Mouse (Mus musculus): ENCODE data around the gene Arl15. TPM values are rescaled to one million over a fixed set of nuclear protein-coding genes. Genes with fewer than 3 reads are reported as not detected.

The Arl15 gene
- polyA plus RNA-seq, 1 experiment from 2014 or later, result 9.5 TPM

DNA sequence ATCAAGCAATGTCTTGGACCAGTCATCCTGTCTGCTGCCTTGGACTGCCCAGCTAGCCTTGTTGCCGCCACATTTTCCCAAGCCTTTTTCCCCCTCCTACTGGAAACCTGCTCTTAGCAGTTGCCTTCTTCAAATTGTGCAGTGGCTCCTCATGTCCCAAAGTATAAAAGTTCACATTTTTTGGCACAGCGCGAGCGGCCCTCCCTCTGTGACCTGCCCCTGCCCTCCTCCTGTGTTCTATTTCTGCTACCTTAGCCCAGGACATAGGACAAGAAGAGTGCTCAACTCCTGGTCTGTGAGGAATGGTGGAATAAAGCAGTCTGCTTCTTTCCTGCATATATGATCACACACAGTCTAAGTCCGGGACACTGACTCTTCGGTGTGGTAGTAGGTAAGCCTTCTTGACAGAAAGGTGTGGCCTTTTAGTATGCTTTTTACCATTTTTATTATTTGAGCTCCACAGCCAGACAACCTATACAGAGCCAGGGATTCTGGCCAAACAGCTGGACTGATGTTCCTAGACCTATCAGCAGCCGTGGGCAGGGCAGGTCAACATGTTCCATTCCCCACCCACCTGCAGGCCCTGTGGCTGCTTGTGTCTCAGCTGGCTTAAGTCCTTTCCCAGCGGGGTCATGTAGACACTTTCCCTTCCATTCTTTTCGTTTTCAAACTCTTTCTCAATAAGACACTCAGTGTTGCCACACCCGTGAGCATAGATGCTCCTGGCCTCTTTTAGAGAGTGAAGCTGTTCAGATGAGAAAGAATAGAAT lies 293.6 kb downstream of the Arl15 start:
- DNase-seq (ENCODE audit: low spot score) (no peak), ATAC-seq (ENCODE audit: insufficient read depth, low FRiP score, low TSS enrichment) (no peak)
- WGBS, result 89% methylated on average over 10 of the region's 10 CpGs

DNA sequence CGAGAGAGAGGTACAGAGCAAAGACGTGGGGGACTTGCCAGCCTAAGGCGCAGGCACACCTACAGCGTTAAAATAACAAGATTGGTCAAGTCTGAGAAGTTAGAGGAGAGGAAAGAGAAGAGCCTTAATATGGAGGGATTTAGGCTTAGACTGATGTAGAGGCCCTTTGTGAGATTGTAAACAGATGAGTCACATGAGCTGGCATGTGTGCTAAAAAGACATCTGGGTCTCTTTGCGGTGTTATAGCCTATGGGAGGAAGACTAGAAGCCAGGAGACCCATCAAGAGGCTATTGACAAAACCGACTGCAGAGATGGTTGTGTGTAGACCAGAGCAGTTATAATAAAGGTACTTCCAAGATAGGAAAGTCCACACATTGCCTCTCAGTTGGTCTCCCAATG lies 296.5 kb downstream of the Arl15 start:
- no peaks in the 10 kb centered on the region for H3K9me3 ChIP-seq (ENCODE audit: control insufficient read depth, low read length)
- no peaks in the 10 kb centered on the region for H3K27me3 ChIP-seq (ENCODE audit: control insufficient read depth, insufficient read depth, low read length)
- WGBS, result 92% methylated on average over 6 of the region's 6 CpGs
- H3K27ac ChIP-seq (ENCODE audit: low read depth, low read length), result no peak overlapping the region
- no peak overlapping the region for H3K9ac ChIP-seq (ENCODE audit: low read length)
- ATAC-seq (ENCODE audit: insufficient read depth, low FRiP score, low TSS enrichment) (no peak), DNase-seq (ENCODE audit: low spot score) (no peak)
- H3K4me1 ChIP-seq (ENCODE audit: control insufficient read depth, insufficient read depth, low read length), result no peaks in the 10 kb centered on the region
- no peak overlapping the region for H3K4me2 ChIP-seq (ENCODE audit: low read depth)
- no peak overlapping the region for H3K4me3 ChIP-seq (ENCODE audit: low read depth, low read length)
- H3K36me3 ChIP-seq (ENCODE audit: control insufficient read depth, insufficient read depth, low read length), result no peaks in the 10 kb centered on the region

More for the DNA sequence above, 293.6 kb downstream of the Arl15 start:
- Histone ChIP-seq H3K4me2 (ENCODE audit: low read depth) (no peak overlapping the region), H3K9me3 (ENCODE audit: control insufficient read depth, low read length) (no peaks in the 10 kb centered on the region), H3K9ac (ENCODE audit: low read length) (no peak overlapping the region), H3K27me3 (ENCODE audit: control insufficient read depth, insufficient read depth, low read length) (no peaks in the 10 kb centered on the region), H3K4me3 (ENCODE audit: low read depth, low read length) (no peak overlapping the region), H3K27ac (ENCODE audit: low read depth, low read length) (no peak overlapping the region), H3K36me3 (ENCODE audit: control insufficient read depth, insufficient read depth, low read length) (no peaks in the 10 kb centered on the region), H3K4me1 (ENCODE audit: control insufficient read depth, insufficient read depth, low read length) (no peaks in the 10 kb centered on the region)

DNA sequence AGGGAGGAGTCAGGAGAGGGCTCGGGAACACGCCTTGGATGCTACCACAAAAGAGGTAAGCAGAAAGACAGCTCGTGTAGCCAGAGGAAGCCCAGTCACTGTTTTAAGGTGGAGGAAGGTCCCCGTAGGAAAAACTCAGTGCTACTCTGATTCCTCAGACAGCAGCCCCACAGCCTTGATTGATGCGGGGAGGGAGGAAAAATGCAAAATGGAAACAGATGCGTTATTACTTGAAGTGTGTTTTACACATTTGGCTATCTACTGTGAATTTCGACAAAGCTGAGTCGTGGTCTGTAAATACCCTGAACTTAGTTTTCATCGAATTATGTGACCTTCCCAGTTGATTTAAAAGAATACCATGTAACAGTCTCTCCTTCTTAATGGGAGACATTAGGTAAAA lies 296.9 kb downstream of the Arl15 start:
- ATAC-seq (ENCODE audit: insufficient read depth, low FRiP score, low TSS enrichment), result no peak
- Histone ChIP-seq H3K9me3 (ENCODE audit: control insufficient read depth, low read length) (no peaks in the 10 kb centered on the region), H3K9ac (ENCODE audit: low read length) (no peak overlapping the region), H3K4me1 (ENCODE audit: control insufficient read depth, insufficient read depth, low read length) (no peaks in the 10 kb centered on the region), H3K4me2 (ENCODE audit: low read depth) (no peak overlapping the region), H3K36me3 (ENCODE audit: control insufficient read depth, insufficient read depth, low read length) (no peaks in the 10 kb centered on the region), H3K27ac (ENCODE audit: low read depth, low read length) (no peak overlapping the region), H3K4me3 (ENCODE audit: low read depth, low read length) (no peak overlapping the region), H3K27me3 (ENCODE audit: control insufficient read depth, insufficient read depth, low read length) (no peaks in the 10 kb centered on the region)
- WGBS, result 69% methylated on average over 9 of the region's 9 CpGs
- no peak for DNase-seq (ENCODE audit: low spot score)

DNA sequence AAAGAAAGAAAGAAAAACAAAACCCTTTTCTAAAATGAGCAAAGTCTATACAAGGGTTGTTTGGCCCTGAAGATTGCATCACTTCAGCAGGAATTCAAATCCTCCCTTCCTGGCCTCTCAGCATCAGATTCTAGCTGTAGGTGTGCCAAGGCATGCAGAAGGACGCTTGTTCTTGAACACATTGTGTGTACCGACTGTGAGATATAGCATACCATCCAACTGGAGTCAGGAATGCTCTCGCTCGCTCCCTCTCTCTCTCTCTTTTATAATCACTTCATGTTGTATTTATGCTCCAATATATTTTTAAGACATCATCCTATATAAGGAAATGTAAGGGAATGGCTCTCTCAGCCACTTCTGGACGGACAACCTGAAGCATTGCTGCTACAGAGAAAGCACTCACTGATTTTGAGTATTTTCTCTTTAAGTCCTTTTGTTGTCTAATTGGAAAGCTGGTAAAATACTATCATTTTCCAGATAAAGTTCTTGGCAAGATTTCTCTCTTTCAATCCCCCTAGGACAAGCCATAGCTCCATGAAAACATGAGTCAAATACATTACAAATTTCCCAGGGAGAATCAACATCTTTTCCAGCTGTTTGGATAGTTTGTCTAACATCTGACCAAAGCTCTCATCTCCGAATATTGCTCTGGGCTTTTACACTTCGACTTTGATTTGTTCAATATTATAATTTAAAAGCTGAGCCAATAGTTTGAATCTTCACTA lies 300.0 kb downstream of the Arl15 start:
- no peak for ATAC-seq (ENCODE audit: insufficient read depth, low FRiP score, low TSS enrichment)
- Histone ChIP-seq H3K4me3 (ENCODE audit: low read depth, low read length) (no peak overlapping the region), H3K4me1 (ENCODE audit: control insufficient read depth, insufficient read depth, low read length) (no peaks in the 10 kb centered on the region), H3K27me3 (ENCODE audit: control insufficient read depth, insufficient read depth, low read length) (no peaks in the 10 kb centered on the region), H3K9me3 (ENCODE audit: control insufficient read depth, low read length) (no peaks in the 10 kb centered on the region), H3K27ac (ENCODE audit: low read depth, low read length) (no peak overlapping the region), H3K9ac (ENCODE audit: low read length) (no peak overlapping the region), H3K4me2 (ENCODE audit: low read depth) (no peak overlapping the region), H3K36me3 (ENCODE audit: control insufficient read depth, insufficient read depth, low read length) (no peaks in the 10 kb centered on the region)
- 91% methylated on average over 7 of the region's 7 CpGs for WGBS
- DNase-seq (ENCODE audit: low spot score), result no peak

DNA sequence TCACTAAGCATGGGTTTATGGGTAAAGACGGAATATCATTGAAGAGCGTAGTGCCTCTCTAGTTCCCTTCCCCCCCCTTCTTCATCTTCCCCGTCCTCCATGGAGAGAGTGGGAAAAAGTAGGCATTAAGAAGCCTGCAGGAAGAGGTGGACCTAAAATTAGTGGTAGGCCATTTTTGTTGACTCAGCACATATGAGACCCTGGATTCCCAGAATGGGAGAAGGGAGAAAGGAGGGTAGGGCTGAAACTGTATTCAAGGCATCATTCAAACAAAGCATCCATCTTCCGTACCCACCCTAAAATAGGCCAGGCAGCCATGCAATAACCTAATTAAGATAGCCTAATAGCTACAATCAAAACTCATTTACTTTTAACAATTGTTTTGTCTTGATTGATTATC lies 301.1 kb downstream of the Arl15 start:
- ATAC-seq (ENCODE audit: insufficient read depth, low FRiP score, low TSS enrichment), result no peak
- 88% methylated on average over 4 of the region's 4 CpGs for WGBS
- H3K36me3 ChIP-seq (ENCODE audit: control insufficient read depth, insufficient read depth, low read length), result no peaks in the 10 kb centered on the region
- no peaks in the 10 kb centered on the region for H3K27me3 ChIP-seq (ENCODE audit: control insufficient read depth, insufficient read depth, low read length)
- no peaks in the 10 kb centered on the region for H3K4me1 ChIP-seq (ENCODE audit: control insufficient read depth, insufficient read depth, low read length)
- H3K4me3 ChIP-seq (ENCODE audit: low read depth, low read length), result no peak overlapping the region
- H3K9me3 ChIP-seq (ENCODE audit: control insufficient read depth, low read length), result no peaks in the 10 kb centered on the region
- no peak for DNase-seq (ENCODE audit: low spot score)
- no peak overlapping the region for H3K9ac ChIP-seq (ENCODE audit: low read length)
- no peak overlapping the region for H3K27ac ChIP-seq (ENCODE audit: low read depth, low read length)
- no peak overlapping the region for H3K4me2 ChIP-seq (ENCODE audit: low read depth)

DNA sequence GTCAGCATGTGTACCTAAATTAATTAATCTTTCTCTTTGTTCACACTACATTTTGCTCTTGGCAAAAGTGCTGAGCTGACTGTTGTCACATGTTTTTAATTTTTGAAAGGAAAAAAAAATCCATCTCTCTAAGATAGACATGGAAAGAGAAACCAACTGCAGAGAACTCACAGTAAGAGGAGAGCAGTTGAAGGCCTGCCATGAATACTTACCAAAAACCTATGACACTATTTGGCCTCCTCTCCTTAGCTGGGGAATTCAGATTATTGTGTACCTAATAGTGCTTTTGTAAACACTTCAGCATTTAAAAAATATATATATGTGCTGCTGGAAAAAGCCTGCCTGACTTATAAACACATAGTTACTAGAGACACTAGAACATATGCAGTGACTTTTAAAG lies 302.1 kb downstream of the Arl15 start:
- no peak overlapping the region for H3K27ac ChIP-seq (ENCODE audit: low read depth, low read length)
- H3K4me1 ChIP-seq (ENCODE audit: control insufficient read depth, insufficient read depth, low read length), result no peaks in the 10 kb centered on the region
- no peak for DNase-seq (ENCODE audit: low spot score)
- H3K36me3 ChIP-seq (ENCODE audit: control insufficient read depth, insufficient read depth, low read length), result no peaks in the 10 kb centered on the region
- H3K27me3 ChIP-seq (ENCODE audit: control insufficient read depth, insufficient read depth, low read length), result no peaks in the 10 kb centered on the region
- H3K4me3 ChIP-seq (ENCODE audit: low read depth, low read length), result no peak overlapping the region
- no peak overlapping the region for H3K9ac ChIP-seq (ENCODE audit: low read length)
- no peaks in the 10 kb centered on the region for H3K9me3 ChIP-seq (ENCODE audit: control insufficient read depth, low read length)
- no peak overlapping the region for H3K4me2 ChIP-seq (ENCODE audit: low read depth)
- no peak for ATAC-seq (ENCODE audit: insufficient read depth, low FRiP score, low TSS enrichment)

DNA sequence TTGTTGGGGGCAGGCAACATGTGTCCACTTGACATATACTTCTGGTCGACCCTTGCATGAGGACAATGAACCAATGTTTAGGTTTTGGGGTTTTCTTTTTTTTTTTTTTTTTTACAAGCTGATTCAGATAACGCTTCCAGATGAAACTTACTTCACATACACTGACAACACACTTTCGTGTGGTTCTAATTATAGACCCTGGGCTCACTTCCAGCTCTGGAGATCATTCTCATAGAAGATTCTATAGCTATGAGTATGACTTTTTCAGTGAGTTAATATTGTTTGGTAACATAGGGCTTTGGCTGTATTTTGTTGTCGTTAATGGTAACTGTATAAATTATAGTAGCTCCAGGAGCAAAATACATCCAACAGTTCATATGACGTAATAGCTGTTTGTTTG lies 306.9 kb downstream of the Arl15 start:
- ATAC-seq (ENCODE audit: insufficient read depth, low FRiP score, low TSS enrichment) (no peak), DNase-seq (ENCODE audit: low spot score) (no peak)
- no peak overlapping the region for H3K4me2 ChIP-seq (ENCODE audit: low read depth)
- no peaks in the 10 kb centered on the region for H3K4me1 ChIP-seq (ENCODE audit: control insufficient read depth, insufficient read depth, low read length)
- H3K9me3 ChIP-seq (ENCODE audit: control insufficient read depth, low read length), result no peaks in the 10 kb centered on the region
- H3K27me3 ChIP-seq (ENCODE audit: control insufficient read depth, insufficient read depth, low read length), result no peaks in the 10 kb centered on the region
- H3K9ac ChIP-seq (ENCODE audit: low read length), result no peak overlapping the region
- 84% methylated on average over 5 of the region's 5 CpGs for WGBS
- H3K36me3 ChIP-seq (ENCODE audit: control insufficient read depth, insufficient read depth, low read length), result no peaks in the 10 kb centered on the region
- H3K27ac ChIP-seq (ENCODE audit: low read depth, low read length), result no peak overlapping the region
- no peak overlapping the region for H3K4me3 ChIP-seq (ENCODE audit: low read depth, low read length)

DNA sequence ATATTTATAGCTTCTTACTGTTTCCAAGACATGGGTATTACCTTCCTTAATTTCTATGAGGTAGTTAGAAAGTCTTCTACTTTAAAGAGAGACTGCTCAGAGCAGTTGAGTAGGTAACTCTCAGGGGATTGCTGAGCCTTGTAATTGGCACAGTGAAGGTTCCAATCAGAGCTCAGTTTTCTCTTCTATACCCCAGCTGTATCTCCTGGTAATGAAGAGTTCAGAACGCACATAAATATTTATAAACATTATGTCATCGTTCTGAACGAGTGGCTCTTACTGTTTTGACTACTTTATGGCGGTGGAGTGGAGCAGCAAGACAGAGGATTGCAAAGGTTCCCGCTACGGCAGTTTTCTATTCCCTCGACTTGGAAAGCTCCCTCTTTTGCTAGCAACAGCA lies 311.8 kb downstream of the Arl15 start:
- 76% methylated on average over 7 of the region's 7 CpGs for WGBS
- Histone ChIP-seq H3K4me2 (ENCODE audit: low read depth) (no peak overlapping the region), H3K4me3 (ENCODE audit: low read depth, low read length) (no peak overlapping the region), H3K9ac (ENCODE audit: low read length) (no peak overlapping the region), H3K27ac (ENCODE audit: low read depth, low read length) (no peak overlapping the region), H3K9me3 (ENCODE audit: control insufficient read depth, low read length) (no peaks in the 10 kb centered on the region), H3K27me3 (ENCODE audit: control insufficient read depth, insufficient read depth, low read length) (no peaks in the 10 kb centered on the region), H3K4me1 (ENCODE audit: control insufficient read depth, insufficient read depth, low read length) (no peaks in the 10 kb centered on the region), H3K36me3 (ENCODE audit: control insufficient read depth, insufficient read depth, low read length) (no peaks in the 10 kb centered on the region)
- ATAC-seq (ENCODE audit: insufficient read depth, low FRiP score, low TSS enrichment) (no peak), DNase-seq (ENCODE audit: low spot score) (no peak)

DNA sequence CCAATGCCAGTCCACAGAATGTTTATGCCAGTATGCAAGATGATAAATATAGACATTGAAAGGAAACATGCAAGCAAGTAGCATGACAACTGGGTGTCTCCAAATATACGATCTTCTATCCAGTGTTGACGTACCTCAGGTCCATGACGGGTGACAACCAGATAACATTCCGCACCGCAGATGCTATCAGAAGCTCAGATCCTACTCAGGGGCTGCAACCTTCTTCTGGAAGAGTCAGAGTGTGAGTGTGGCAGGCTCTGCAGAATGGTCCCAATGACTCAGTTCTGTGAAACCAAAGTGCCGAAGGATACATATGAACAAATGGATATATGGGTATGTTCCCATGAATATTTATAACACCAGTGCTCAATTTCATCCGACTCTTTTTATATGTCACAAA lies 313.2 kb downstream of the Arl15 start:
- Histone ChIP-seq H3K27ac (ENCODE audit: low read depth, low read length) (no peak overlapping the region), H3K9me3 (ENCODE audit: control insufficient read depth, low read length) (no peaks in the 10 kb centered on the region), H3K4me1 (ENCODE audit: control insufficient read depth, insufficient read depth, low read length) (no peaks in the 10 kb centered on the region), H3K4me2 (ENCODE audit: low read depth) (no peak overlapping the region), H3K27me3 (ENCODE audit: control insufficient read depth, insufficient read depth, low read length) (no peaks in the 10 kb centered on the region), H3K9ac (ENCODE audit: low read length) (no peak overlapping the region), H3K4me3 (ENCODE audit: low read depth, low read length) (no peak overlapping the region), H3K36me3 (ENCODE audit: control insufficient read depth, insufficient read depth, low read length) (no peaks in the 10 kb centered on the region)
- DNase-seq (ENCODE audit: low spot score) (no peak), ATAC-seq (ENCODE audit: insufficient read depth, low FRiP score, low TSS enrichment) (no peak)
- WGBS, result 93% methylated on average over 7 of the region's 7 CpGs

Data from neural tube, embryonic 11.5 days (tissue).